Mouse (Mus musculus): ENCODE measurements around the gene Dtx3. TPM values are rescaled to one million over a fixed set of nuclear protein-coding genes. Genes with fewer than 3 reads are reported as not detected.
"Not testable (repeated sequence)": the region's sequence is repeated elsewhere in the genome, so short reads cannot be mapped to it uniquely, and the experiment has no call there.

Dtx3 gene
- polyA plus RNA-seq, 1 experiment from 2014 or later = 199 TPM

- WGBS = 85% methylated on average over 9 of the region's 9 CpGs
- H3K27ac ChIP-seq = no peak overlapping the region
These were observed 35.4 kb downstream of the Dtx3 start for GRCm38 (mm10) chr10:127160081-127160480.

GRCm38 (mm10) chr10:127158471-127158870 is 37.1 kb downstream of the Dtx3 start:
- H3K4me1 ChIP-seq = no peaks in the 10 kb centered on the region
- H3K9ac ChIP-seq = no peak overlapping the region
- ATAC-seq (ENCODE audit: low FRiP score, low read depth) = no peak
- WGBS = 77% methylated on average over 3 of the region's 3 CpGs
- no peaks in the 10 kb centered on the region for H3K9me3 ChIP-seq
- H3K27me3 ChIP-seq (replicated peaks) = no peaks in the 10 kb centered on the region
- no peak overlapping the region for H3K4me3 ChIP-seq
- H3K27ac ChIP-seq = no peak overlapping the region
- H3K4me2 ChIP-seq (replicated peaks) = no peak overlapping the region
- H3K36me3 ChIP-seq = no peaks in the 10 kb centered on the region

More at GRCm38 (mm10) chr10:127160081-127160480, 35.4 kb downstream of the Dtx3 start:
- no peaks in the 10 kb centered on the region for H3K27me3 ChIP-seq (replicated peaks)
- peaks cover 2% of the 10 kb centered on the region; the same call in 1 of the 2 replicates for H3K4me1 ChIP-seq
- no peak overlapping the region for H3K4me2 ChIP-seq (replicated peaks)
- no peak for ATAC-seq (ENCODE audit: low FRiP score, low read depth)
- no peaks in the 10 kb centered on the region for H3K36me3 ChIP-seq
- no peaks in the 10 kb centered on the region for H3K9me3 ChIP-seq
- no peak overlapping the region for H3K4me3 ChIP-seq
- H3K9ac ChIP-seq = no peak overlapping the region

GRCm38 (mm10) chr10:127156511-127156910 is 39.0 kb downstream of the Dtx3 start:
- no peak for ATAC-seq (ENCODE audit: low FRiP score, low read depth)
- Histone ChIP-seq H3K36me3 (no peaks in the 10 kb centered on the region), H3K4me2 (replicated peaks) (no peak overlapping the region), H3K4me1 (no peaks in the 10 kb centered on the region), H3K27me3 (replicated peaks) (no peaks in the 10 kb centered on the region), H3K9me3 (no peaks in the 10 kb centered on the region), H3K27ac (no peak overlapping the region), H3K9ac (no peak overlapping the region), H3K4me3 (no peak overlapping the region)
- 91% methylated on average over 1 of the region's 1 CpGs for WGBS

- Histone ChIP-seq H3K4me2 (replicated peaks) (no peak overlapping the region), H3K36me3 (no peaks in the 10 kb centered on the region), H3K9ac (no peak overlapping the region), H3K4me1 (no peaks in the 10 kb centered on the region), H3K27me3 (replicated peaks) (no peaks in the 10 kb centered on the region), H3K9me3 (no peaks in the 10 kb centered on the region), H3K27ac (no peak overlapping the region), H3K4me3 (no peak overlapping the region)
- 96% methylated on average over 1 of the region's 1 CpGs for WGBS
- no peak for ATAC-seq (ENCODE audit: low FRiP score, low read depth)
These were observed 39.4 kb downstream of the Dtx3 start for GRCm38 (mm10) chr10:127156089-127156488.

GRCm38 (mm10) chr10:127154652-127155051 is 40.9 kb downstream of the Dtx3 start:
- Histone ChIP-seq H3K27ac (no peak overlapping the region), H3K4me2 (replicated peaks) (no peak overlapping the region), H3K36me3 (no peaks in the 10 kb centered on the region), H3K9ac (no peak overlapping the region), H3K9me3 (no peaks in the 10 kb centered on the region), H3K4me3 (no peak overlapping the region), H3K27me3 (replicated peaks) (no peaks in the 10 kb centered on the region), H3K4me1 (no peaks in the 10 kb centered on the region)
- 84% methylated on average over 5 of the region's 5 CpGs for WGBS
- ATAC-seq (ENCODE audit: low FRiP score, low read depth) = no peak

GRCm38 (mm10) chr10:127154241-127154640 is 41.3 kb downstream of the Dtx3 start:
- H3K4me3 ChIP-seq = no peak overlapping the region
- 92% methylated on average over 2 of the region's 2 CpGs for WGBS
- H3K36me3 ChIP-seq = no peaks in the 10 kb centered on the region
- no peaks in the 10 kb centered on the region for H3K4me1 ChIP-seq
- no peak overlapping the region for H3K9ac ChIP-seq
- H3K27ac ChIP-seq = no peak overlapping the region
- no peak for ATAC-seq (ENCODE audit: low FRiP score, low read depth)
- no peak overlapping the region for H3K4me2 ChIP-seq (replicated peaks)
- no peaks in the 10 kb centered on the region for H3K27me3 ChIP-seq (replicated peaks)
- no peaks in the 10 kb centered on the region for H3K9me3 ChIP-seq

GRCm38 (mm10) chr10:127153323-127153722 is 42.2 kb downstream of the Dtx3 start:
- ATAC-seq (ENCODE audit: low FRiP score, low read depth) = no peak
- 93% methylated on average over 7 of the region's 7 CpGs for WGBS
- no peak overlapping the region for H3K9ac ChIP-seq
- H3K4me2 ChIP-seq (replicated peaks) = no peak overlapping the region
- H3K4me1 ChIP-seq = no peaks in the 10 kb centered on the region
- H3K27ac ChIP-seq = no peak overlapping the region
- H3K4me3 ChIP-seq = no peak overlapping the region
- no peaks in the 10 kb centered on the region for H3K27me3 ChIP-seq (replicated peaks)
- no peaks in the 10 kb centered on the region for H3K9me3 ChIP-seq
- no peaks in the 10 kb centered on the region for H3K36me3 ChIP-seq

GRCm38 (mm10) chr10:127152556-127152955 is 43.0 kb downstream of the Dtx3 start:
- H3K36me3 ChIP-seq; H3K27ac ChIP-seq; H3K27me3 ChIP-seq (replicated peaks); H3K4me2 ChIP-seq (replicated peaks); H3K4me1 ChIP-seq; H3K4me3 ChIP-seq; H3K9me3 ChIP-seq; ATAC-seq (ENCODE audit: low FRiP score, low read depth); H3K9ac ChIP-seq: not testable (repeated sequence)
- 90% methylated on average over 10 of the region's 10 CpGs for WGBS

GRCm38 (mm10) chr10:127151233-127151632 is 44.3 kb downstream of the Dtx3 start:
- not testable (repeated sequence) for H3K4me3 ChIP-seq; H3K27ac ChIP-seq; H3K27me3 ChIP-seq (replicated peaks); H3K36me3 ChIP-seq; ATAC-seq (ENCODE audit: low FRiP score, low read depth); H3K9me3 ChIP-seq; H3K4me2 ChIP-seq (replicated peaks); H3K9ac ChIP-seq; H3K4me1 ChIP-seq
- 92% methylated on average over 3 of the region's 3 CpGs for WGBS

GRCm38 (mm10) chr10:127150471-127150872 is 45.1 kb downstream of the Dtx3 start:
- no peaks in the 10 kb centered on the region for H3K27me3 ChIP-seq (replicated peaks)
- no peaks in the 10 kb centered on the region for H3K4me1 ChIP-seq
- ATAC-seq (ENCODE audit: low FRiP score, low read depth) = no peak
- H3K9ac ChIP-seq = no peak overlapping the region
- no peak overlapping the region for H3K4me2 ChIP-seq (replicated peaks)
- WGBS = 90% methylated on average over 4 of the region's 4 CpGs
- H3K9me3 ChIP-seq = no peaks in the 10 kb centered on the region
- H3K36me3 ChIP-seq = no peaks in the 10 kb centered on the region
- H3K27ac ChIP-seq = no peak overlapping the region
- no peak overlapping the region for H3K4me3 ChIP-seq

- no peaks in the 10 kb centered on the region for H3K36me3 ChIP-seq
- no peak overlapping the region for H3K4me3 ChIP-seq
- 0 out of 2 replicates have a peak, but pooled peaks cover 3% of the 10 kb centered on the region for H3K9me3 ChIP-seq
- no peak overlapping the region for H3K9ac ChIP-seq
- 86% methylated on average over 6 of the region's 6 CpGs for WGBS
- no peaks in the 10 kb centered on the region for H3K27me3 ChIP-seq (replicated peaks)
- H3K4me1 ChIP-seq = no peaks in the 10 kb centered on the region
- H3K4me2 ChIP-seq (replicated peaks) = no peak overlapping the region
- no peak overlapping the region for H3K27ac ChIP-seq
- ATAC-seq (ENCODE audit: low FRiP score, low read depth) = no peak
These were observed 48.4 kb downstream of the Dtx3 start for GRCm38 (mm10) chr10:127147135-127147534.

- Histone ChIP-seq H3K4me2 (replicated peaks) (no peak overlapping the region), H3K27ac (no peak overlapping the region), H3K9me3 (0 out of 2 replicates have a peak, but pooled peaks cover 3% of the 10 kb centered on the region), H3K4me3 (no peak overlapping the region), H3K4me1 (no peaks in the 10 kb centered on the region), H3K36me3 (no peaks in the 10 kb centered on the region), H3K27me3 (replicated peaks) (no peaks in the 10 kb centered on the region), H3K9ac (no peak overlapping the region)
- WGBS = 86% methylated on average over 5 of the region's 5 CpGs
- no peak for ATAC-seq (ENCODE audit: low FRiP score, low read depth)
These were observed 50.2 kb downstream of the Dtx3 start for GRCm38 (mm10) chr10:127145303-127145702.

GRCm38 (mm10) chr10:127144536-127144935 is 51.0 kb downstream of the Dtx3 start:
- H3K4me2 ChIP-seq (replicated peaks) = no peak overlapping the region
- WGBS = 95% methylated on average over 7 of the region's 7 CpGs

More at GRCm38 (mm10) chr10:127144536-127144935, 51.0 kb downstream of the Dtx3 start:
- Histone ChIP-seq H3K4me3 (no peak overlapping the region), H3K4me1 (no peaks in the 10 kb centered on the region), H3K27ac (no peak overlapping the region), H3K9me3 (0 out of 2 replicates have a peak, but pooled peaks cover 3% of the 10 kb centered on the region), H3K27me3 (replicated peaks) (no peaks in the 10 kb centered on the region), H3K9ac (no peak overlapping the region), H3K36me3 (no peaks in the 10 kb centered on the region)
- ATAC-seq (ENCODE audit: low FRiP score, low read depth) = no peak

Data from neural tube, embryonic 12.5 days (tissue).